Mouse (Mus musculus) heart, embryonic 11.5 days (tissue): ENCODE measurements around the gene Duox1. TPM values are rescaled to one million over a fixed set of nuclear protein-coding genes. Genes with fewer than 3 reads are reported as not detected.
A peak's percentile ranks its signal among the peaks of the same experiment; 100 is the strongest.
"Not testable (repeated sequence)": the region's sequence is repeated elsewhere in the genome, so short reads cannot be mapped to it uniquely, and the experiment has no call there.

Source experiments
- ATAC-seq: fragments of 200-750 bp; cut with Nextera tagmentation; replicated peaks from 2 replicates; pipeline ENCODE4 v1.8.0; 2017; ENCODE audit warnings: moderate library complexity; ENCODE audit not compliant: insufficient number of reproducible peaks, low FRiP score, low TSS enrichment
- H3K27ac ChIP-seq: fragments of 300-500 bp; sonication (generic); 2 replicates; pipeline ENCODE4 v1.5.1; 2014; ENCODE audit warnings: mild to moderate bottlenecking, low read depth, low read length
- H3K27me3 ChIP-seq: fragments of 300-500 bp; sonication (generic); 2 replicates; pipeline ENCODE4 v1.6.1; 2014; ENCODE audit warnings: mild to moderate bottlenecking, low read length, mixed read lengths; ENCODE audit not compliant: control insufficient read depth, insufficient read depth
- H3K36me3 ChIP-seq: fragments of 300-500 bp; sonication (generic); 2 replicates; pipeline ENCODE4 v1.6.1; 2014; ENCODE audit warnings: mild to moderate bottlenecking, low read length, moderate library complexity, mixed read lengths; ENCODE audit not compliant: control insufficient read depth, insufficient read depth
- H3K4me1 ChIP-seq: fragments of 300-500 bp; sonication (generic); 2 replicates; pipeline ENCODE4 v1.6.1; 2014; ENCODE audit warnings: low read length; ENCODE audit not compliant: control insufficient read depth, insufficient read depth
- H3K4me2 ChIP-seq: fragments of 300-500 bp; sonication (generic); 2 replicates; pipeline ENCODE4 v1.6.1; 2014; ENCODE audit warnings: mild to moderate bottlenecking, moderate library complexity
- H3K4me3 ChIP-seq: fragments of 300-500 bp; sonication (generic); 2 replicates; pipeline ENCODE4 v1.5.1; 2014; ENCODE audit warnings: low read depth, low read length
- H3K9ac ChIP-seq: fragments of 300-500 bp; sonication (generic); 2 replicates; pipeline ENCODE4 v1.6.1; 2014; ENCODE audit warnings: mild to moderate bottlenecking, low read depth, low read length, moderate library complexity
- H3K9me3 ChIP-seq: fragments of 300-500 bp; sonication (generic); replicated peaks from 2 replicates; pipeline ENCODE4 v1.6.1; 2016; ENCODE audit warnings: low read length; ENCODE audit not compliant: control insufficient read depth
- WGBS: fragments of 180-500 bp; shearing (Covaris S2); extraction: QIAGEN DNeasy Blood & Tissue Kit; methylation state at CpG from one replicate; pipeline ENCODE4 v1.1.7; 2014; ENCODE audit not compliant: insufficient replicate concordance; 5-methylcytosine and 5-hydroxymethylcytosine counted together
- polyA plus RNA-seq: library from polyadenylated mRNA; unstranded; fragments of >200 nt; fragmentation: Nextera tagmentation; extraction: Ambion mirVana; gene quantifications from 2 replicates; pipeline ENCODE4 v1.2.1, GENCODE M21; 2014

Gene Duox1
- polyA plus RNA-seq, 1 experiment from 2014 or later, result not detected

GRCm38 (mm10) chr2:122324586-122324985 lies 9.1 kb downstream of the Duox1 start:
- Histone ChIP-seq H3K27me3 (no peaks in the 10 kb centered on the region), H3K9me3 (no peaks in the 10 kb centered on the region), H3K4me1 (no peaks in the 10 kb centered on the region), H3K27ac (no peak overlapping the region), H3K36me3 (no peaks in the 10 kb centered on the region), H3K4me2 (no peak overlapping the region), H3K9ac (no peak overlapping the region), H3K4me3 (no peak overlapping the region)
- no peak for ATAC-seq
- WGBS, result 71% methylated on average over 3 of the region's 3 CpGs

GRCm38 (mm10) chr2:122325361-122325760 lies 9.9 kb downstream of the Duox1 start:
- Histone ChIP-seq H3K4me3 (no peak overlapping the region), H3K4me1 (no peaks in the 10 kb centered on the region), H3K36me3 (no peaks in the 10 kb centered on the region), H3K27me3 (no peaks in the 10 kb centered on the region), H3K9ac (no peak overlapping the region), H3K9me3 (no peaks in the 10 kb centered on the region), H3K27ac (no peak overlapping the region), H3K4me2 (no peak overlapping the region)
- 66% methylated on average over 2 of the region's 2 CpGs for WGBS
- no peak for ATAC-seq

GRCm38 (mm10) chr2:122327986-122328385 lies 12.5 kb downstream of the Duox1 start:
- Histone ChIP-seq H3K9me3 (no peaks in the 10 kb centered on the region), H3K4me1 (no peaks in the 10 kb centered on the region), H3K27me3 (no peaks in the 10 kb centered on the region), H3K36me3 (no peaks in the 10 kb centered on the region), H3K4me2 (no peak overlapping the region), H3K27ac (no peak overlapping the region), H3K9ac (no peak overlapping the region), H3K4me3 (no peak overlapping the region)
- WGBS, result 53% methylated on average over 3 of the region's 3 CpGs
- no peak for ATAC-seq

- not testable (repeated sequence) for H3K36me3 ChIP-seq, H3K4me3 ChIP-seq, H3K9me3 ChIP-seq, H3K4me1 ChIP-seq, ATAC-seq, H3K9ac ChIP-seq, H3K27me3 ChIP-seq, H3K27ac ChIP-seq, H3K4me2 ChIP-seq
- 79% methylated on average over 4 of the region's 6 CpGs for WGBS
Observed at GRCm38 (mm10) chr2:122330317-122330716, 14.8 kb downstream of the Duox1 start.

GRCm38 (mm10) chr2:122332222-122332621 lies 16.8 kb downstream of the Duox1 start:
- H3K9me3 ChIP-seq, result no peaks in the 10 kb centered on the region
- H3K4me2 ChIP-seq, result no peak overlapping the region
- H3K27ac ChIP-seq, result no peak overlapping the region
- H3K4me3 ChIP-seq, result no peak overlapping the region
- 0 out of 2 replicates have a peak, but pooled peaks cover 6% of the 10 kb centered on the region for H3K4me1 ChIP-seq
- ATAC-seq, result no peak
- 78% methylated on average over 3 of the region's 3 CpGs for WGBS
- no peaks in the 10 kb centered on the region for H3K36me3 ChIP-seq
- H3K9ac ChIP-seq, result no peak overlapping the region
- peaks cover 4% of the 10 kb centered on the region; the same call in 1 of the 2 replicates for H3K27me3 ChIP-seq

GRCm38 (mm10) chr2:122334170-122334569 lies 18.7 kb downstream of the Duox1 start:
- Histone ChIP-seq H3K4me3 (no peak overlapping the region), H3K27me3 (peaks cover 4% of the 10 kb centered on the region; the same call in 1 of the 2 replicates), H3K36me3 (no peaks in the 10 kb centered on the region), H3K4me1 (0 out of 2 replicates have a peak, but pooled peaks cover 6% of the 10 kb centered on the region), H3K9ac (no peak overlapping the region), H3K27ac (no peak overlapping the region), H3K9me3 (no peaks in the 10 kb centered on the region), H3K4me2 (no peak overlapping the region)
- WGBS, result 58% methylated on average over 3 of the region's 3 CpGs
- ATAC-seq, result no peak

- WGBS, result 49% methylated on average over 21 of the region's 21 CpGs
- no peak overlapping the region for H3K27ac ChIP-seq
- H3K27me3 ChIP-seq, result peaks cover 4% of the 10 kb centered on the region; the same call in 1 of the 2 replicates
- 0 out of 2 replicates have a peak, but pooled peaks cover 6% of the 10 kb centered on the region for H3K4me1 ChIP-seq
- H3K4me3 ChIP-seq, result no peak overlapping the region
- peak overlapping the region; percentile 37 for H3K4me2 ChIP-seq
- H3K9ac ChIP-seq, result no peak overlapping the region
- H3K9me3 ChIP-seq, result no peaks in the 10 kb centered on the region
- H3K36me3 ChIP-seq, result no peaks in the 10 kb centered on the region
- ATAC-seq, result no peak
Observed at GRCm38 (mm10) chr2:122337291-122337690, 21.8 kb downstream of the Duox1 start.

GRCm38 (mm10) chr2:122345106-122345893 lies 29.8 kb downstream of the Duox1 start:
- Histone ChIP-seq H3K4me3 (no peak overlapping the region), H3K27ac (no peak overlapping the region), H3K4me1 (peaks cover 16% of the 10 kb centered on the region), H3K27me3 (0 out of 2 replicates have a peak, but pooled peaks cover 3% of the 10 kb centered on the region), H3K9me3 (no peaks in the 10 kb centered on the region), H3K9ac (no peak overlapping the region), H3K4me2 (no peak overlapping the region), H3K36me3 (no peaks in the 10 kb centered on the region)
- WGBS, result 79% methylated on average over 6 of the region's 6 CpGs
- ATAC-seq, result no peak

GRCm38 (mm10) chr2:122346164-122346563 lies 30.7 kb downstream of the Duox1 start:
- H3K9me3 ChIP-seq, H3K27ac ChIP-seq, H3K9ac ChIP-seq, ATAC-seq, H3K27me3 ChIP-seq, H3K4me3 ChIP-seq, H3K36me3 ChIP-seq, H3K4me2 ChIP-seq: not testable (repeated sequence)
- peaks cover 16% of the 10 kb centered on the region for H3K4me1 ChIP-seq
- 81% methylated on average over 6 of the region's 6 CpGs for WGBS
